Mouse (Mus musculus) cerebellum, adult 9-11 months (tissue): ENCODE measurements at regions not wholly inside any gene's neighbourhood (a gene's known extent, or its start where the extent isn't known, plus 50 kb on each side); places are given as distances from the start of the nearest gene placed in this dataset.

Experiments
- DNase-seq: peaks from one replicate; pipeline ENCODE4 v3.0.0; 2022

DNA sequence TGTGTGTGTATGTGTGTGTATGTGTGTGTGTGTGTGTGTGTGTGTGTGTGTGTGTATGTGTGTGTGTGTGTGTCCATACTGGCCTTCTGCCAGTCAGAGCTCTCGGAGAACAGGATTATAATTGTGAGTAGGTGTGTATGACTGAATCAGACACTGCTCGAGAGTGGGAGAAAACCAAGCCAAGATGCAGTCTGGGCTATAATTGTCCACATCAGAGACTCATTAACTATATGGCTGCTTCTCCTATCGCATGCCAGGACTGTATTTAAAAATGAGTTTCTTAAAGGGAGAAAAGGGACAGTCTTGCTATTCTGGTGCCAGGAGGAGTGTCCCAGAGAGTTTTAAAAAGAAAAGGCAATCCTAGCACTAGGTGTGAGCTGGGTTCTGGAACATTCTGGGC, 58.7 kb upstream of the Adpgk start:
- DNase-seq = no peak

DNA sequence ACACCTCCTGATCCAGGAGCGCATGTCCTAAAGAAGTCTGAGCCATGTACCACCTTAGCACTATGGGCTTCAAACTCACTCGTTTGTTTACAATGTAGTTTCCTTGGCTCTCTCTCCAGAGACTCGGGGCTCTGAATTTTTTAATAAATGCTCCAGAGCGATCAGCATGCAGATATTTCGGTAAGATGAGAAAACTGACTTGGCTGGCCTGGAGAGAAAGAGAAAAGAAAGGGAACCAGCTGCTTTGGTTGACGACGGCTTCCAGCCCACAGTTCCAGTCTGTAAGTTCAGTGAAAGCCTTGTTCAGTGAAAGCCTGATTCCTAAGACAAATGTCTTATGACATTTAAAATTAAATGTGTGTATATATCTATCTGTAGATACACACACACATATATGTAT, 59.4 kb upstream of the Adpgk start:
- DNase-seq = no peak

DNA sequence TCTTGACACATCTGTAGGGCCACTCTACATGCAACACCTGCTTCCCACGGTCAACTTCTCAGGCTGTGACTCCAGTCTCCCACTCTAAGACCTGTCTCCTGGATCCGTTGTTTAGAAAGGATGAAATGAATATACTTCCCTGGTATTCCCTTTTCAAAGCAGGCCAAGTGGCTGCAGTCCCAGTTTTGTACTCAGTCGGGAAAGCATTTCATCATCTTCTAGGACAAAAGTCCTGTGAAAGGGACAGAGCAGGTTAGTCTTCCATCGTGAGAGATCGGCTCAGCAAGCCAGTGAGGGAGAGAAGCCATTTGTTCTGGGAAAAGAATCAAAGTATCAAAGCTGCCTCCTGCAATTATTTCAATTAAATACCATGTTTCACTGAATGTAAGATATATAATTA, 60.2 kb upstream of the Adpgk start:
- DNase-seq = no peak

DNA sequence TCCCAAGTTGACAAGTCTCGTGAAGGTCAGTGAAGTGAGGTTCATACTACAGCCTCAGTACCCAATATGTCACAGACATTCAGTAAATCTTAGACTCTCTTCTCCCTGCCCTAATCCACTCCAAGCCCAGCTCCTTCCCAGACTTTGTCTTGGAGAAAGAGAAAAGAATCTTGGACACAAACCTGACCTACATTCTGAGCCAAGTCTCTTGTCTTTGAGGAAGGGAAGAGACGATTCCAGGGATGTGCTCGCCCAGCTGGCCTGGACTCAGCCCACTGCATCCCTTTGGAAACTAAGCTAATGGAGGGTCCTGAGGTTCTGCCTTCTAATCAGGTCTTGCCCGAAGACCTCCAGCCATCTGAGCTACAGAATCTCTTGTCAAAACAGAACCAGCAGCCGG, 61.2 kb upstream of the Adpgk start:
- peak; percentile 4 for DNase-seq

DNA sequence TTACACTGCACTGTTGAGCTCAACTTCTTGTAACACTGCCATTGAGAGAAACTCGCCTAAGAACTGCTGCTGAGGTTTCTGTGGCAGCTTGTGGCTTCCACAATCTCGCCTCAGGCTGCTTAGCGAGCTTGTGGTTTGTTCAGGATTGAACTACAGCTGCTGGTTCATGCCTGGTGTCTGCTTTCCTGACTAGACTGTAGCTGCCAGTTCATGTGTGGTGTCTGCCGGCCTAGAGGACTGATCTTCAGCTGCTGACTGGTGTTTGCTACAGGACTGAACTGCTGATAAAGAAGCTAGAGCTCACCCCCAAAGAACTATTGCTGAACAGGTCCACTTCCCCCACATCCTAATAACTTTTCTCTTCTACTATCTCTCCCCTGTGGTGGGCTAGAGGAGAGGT, 63.4 kb upstream of the Adpgk start:
- no peak for DNase-seq

DNA sequence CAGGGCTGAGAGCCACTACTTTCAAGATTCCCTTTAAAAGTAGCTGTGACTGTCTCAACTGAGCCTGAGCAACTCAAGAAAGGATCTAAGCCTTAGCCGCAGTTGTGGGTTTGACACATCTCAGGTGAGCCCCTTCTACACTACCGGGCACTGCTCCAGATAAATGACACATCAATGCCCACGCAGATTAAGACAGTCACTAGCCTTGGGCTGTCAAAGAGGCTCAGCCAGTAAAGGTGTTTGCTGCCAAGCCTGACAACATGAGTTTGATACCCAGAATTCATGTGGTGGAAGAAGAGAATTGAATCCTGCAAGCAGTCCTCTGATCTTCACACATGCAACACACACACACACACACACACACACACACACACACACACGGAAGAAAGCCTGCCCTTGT, 65.0 kb upstream of the Adpgk start:
- no peak for DNase-seq

DNA sequence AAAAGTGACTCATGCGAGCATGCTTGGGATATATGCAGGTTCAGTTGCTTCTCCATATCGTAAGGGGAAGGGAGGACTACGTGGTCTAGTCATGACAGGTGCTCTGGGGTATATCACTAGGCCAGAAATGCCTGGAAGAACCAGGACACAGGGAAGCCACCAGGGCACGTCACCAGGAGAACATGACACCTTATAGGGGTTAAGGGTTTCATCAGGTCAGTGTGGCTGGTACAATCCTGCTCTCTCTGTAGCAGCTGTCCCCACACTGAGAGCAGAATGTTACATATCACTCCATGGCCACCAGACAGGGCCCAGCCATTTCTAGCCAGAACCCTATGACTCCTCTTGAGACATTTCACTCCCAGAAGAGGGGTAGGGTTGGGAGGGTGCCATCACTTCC, 72.1 kb upstream of the Adpgk start:
- no peak for DNase-seq

DNA sequence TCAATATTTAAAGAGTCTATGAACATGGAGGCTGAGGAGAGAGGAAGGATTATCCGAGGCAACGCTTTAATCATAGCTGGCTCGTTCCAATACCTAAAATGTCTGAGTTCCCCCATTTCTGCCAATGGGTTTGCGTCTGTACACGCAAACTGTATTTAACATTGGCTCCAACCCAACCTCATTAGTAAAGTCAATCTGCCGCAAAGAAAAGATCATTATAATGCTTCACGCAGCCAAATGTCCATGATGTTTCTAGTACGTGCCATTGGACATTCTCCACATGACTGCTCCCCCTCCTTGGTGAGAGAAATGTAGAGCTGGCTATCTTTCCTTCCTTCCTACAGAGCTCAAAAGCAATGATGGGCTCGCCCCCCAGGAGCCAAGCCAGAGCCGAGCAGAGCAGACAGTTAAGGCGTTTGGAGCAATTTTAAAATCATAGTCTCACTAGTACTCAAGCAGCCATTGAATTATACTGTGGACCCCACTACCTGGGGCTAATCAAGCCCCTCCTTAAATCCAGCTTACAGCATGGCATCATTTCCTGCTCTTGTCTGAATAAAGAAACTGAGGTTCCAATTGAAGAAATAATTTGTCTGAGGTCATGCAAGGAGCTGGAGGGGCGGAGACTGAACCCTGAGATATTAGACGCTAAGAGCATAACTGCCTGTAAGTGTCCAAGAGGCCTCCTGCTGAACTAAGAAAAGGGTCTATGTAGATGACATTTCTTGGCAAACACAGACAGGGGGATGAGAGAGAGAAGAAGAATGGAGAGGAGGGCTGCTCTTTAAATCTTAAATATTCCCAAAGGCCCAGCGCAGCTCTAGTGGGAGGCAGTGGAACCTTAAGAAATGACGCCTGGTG, 88.5 kb upstream of the Adpgk start:
- no peak for DNase-seq

DNA sequence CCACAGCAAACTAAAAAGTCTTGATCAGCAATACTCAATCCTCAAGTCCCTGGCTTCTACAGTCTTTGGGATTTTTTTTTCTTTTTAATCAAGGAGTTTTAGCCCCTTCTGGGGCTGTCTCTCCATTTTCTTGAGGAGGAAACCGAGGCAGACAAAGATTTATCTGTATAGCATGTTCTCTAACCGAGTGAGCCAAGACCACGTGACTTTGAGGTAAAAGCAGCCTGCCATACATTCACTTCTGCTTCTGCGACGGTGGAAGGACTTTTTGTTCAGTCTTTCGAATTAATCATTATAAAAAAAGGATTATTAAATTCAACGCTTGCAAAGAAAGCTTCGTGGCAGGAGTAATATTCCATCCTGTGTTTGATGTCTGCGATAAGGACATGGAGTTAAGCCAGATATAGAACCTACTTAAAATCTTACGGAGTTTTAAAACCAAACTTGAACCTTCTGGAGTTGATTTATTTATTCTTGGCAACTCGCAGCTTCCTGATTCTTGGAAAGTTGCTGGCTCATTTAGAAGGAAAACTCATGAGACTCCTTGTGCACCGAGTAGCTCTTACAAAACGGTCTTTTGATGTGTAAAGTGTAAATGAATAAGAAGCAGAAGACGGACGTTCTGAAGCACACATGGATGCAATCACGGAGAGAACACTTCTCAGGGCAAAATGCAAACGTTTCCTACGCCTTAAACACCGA, 91.7 kb upstream of the Adpgk start:
- DNase-seq = no peak

DNA sequence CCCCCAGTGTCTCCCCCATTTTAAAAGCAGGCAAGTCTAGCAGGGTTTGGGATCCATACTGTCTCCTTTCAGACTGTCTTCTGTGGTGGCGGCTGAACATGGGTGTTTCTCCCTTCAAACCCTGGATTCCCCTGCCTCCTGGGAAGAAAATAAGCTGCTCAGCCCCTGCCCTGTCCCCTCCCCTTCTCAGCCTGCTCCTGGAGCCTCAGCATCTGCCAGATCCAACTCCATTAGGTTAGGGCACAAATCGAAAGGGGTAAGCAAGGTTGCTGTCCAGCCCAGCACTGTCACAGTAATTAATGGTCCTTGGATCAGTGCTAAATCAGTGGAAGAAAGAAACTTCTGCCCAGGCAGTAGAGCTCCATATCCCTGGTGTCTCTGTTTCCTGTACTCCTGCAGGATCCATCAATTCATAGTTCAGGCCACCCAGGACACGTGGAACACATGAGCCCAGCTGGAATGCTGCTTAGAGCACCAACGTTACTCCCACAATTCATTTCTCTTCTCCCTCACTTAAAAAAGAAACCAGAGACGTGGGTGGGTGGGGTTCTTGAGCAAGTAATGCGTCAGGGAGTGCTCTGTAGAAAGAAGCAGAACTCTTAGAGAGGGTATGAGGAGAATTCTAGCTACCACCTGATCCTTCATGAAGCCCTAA, 93.0 kb upstream of the Adpgk start:
- no peak for DNase-seq

DNA sequence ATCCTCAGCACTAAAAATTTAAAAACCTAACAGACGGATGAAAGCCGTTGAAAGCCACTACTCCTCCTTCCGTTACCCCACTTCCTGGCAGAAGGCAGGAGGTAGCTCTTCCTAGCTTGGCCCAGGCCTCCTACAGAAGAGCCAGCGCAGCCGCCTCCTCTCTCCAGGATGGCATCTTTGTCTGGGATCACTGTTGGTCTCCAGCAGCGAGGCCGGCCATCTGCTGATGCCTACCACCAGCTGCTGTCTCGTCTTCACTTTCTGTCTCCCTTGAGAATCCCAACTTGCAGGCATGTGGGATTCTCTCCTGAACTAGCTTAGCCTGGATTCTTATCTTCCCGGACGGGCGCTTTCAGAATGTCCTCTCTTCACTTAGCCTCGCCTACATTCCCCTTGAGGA, 93.9 kb upstream of the Adpgk start:
- DNase-seq = peak; percentile 69

DNA sequence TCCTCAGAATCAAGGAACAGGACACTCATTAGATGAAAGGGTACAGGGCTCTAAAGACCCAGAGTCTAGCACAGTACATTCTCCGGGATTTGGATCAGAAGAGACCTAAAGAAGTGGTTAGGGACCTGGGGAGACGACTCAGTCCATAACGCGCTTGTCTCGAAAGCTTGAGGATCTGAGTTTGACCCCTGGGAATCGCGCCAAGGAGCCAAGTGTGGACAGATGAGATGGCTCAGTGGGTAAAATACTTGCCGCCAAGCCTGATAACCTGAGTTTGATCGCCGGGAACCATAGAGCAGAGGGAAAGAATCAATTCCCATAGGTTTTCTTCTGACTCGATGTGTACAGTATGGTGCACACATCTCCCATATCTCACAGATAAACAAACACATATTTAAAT, 97.4 kb upstream of the Adpgk start:
- DNase-seq = no peak

DNA sequence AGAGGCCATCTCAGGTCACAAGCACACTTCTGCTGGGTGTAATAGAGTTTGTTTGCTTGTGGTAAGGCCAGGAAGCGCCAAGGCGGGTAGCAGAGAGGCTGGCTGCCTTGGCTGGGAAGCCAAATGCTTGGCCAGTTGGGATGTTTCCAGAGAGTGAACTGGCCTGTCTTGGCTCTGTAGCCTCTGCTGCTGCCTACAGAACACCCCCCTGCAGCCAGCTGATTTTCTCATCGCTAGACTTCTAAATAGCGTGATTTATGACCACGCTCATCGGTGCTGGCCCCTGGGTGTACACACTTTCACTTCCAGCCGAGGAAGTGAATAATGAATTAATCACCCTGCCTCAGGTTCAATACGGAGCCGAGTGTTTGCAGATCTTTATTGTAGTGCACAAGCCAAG, 102.2 kb upstream of the Adpgk start:
- DNase-seq = peak; percentile 71

DNA sequence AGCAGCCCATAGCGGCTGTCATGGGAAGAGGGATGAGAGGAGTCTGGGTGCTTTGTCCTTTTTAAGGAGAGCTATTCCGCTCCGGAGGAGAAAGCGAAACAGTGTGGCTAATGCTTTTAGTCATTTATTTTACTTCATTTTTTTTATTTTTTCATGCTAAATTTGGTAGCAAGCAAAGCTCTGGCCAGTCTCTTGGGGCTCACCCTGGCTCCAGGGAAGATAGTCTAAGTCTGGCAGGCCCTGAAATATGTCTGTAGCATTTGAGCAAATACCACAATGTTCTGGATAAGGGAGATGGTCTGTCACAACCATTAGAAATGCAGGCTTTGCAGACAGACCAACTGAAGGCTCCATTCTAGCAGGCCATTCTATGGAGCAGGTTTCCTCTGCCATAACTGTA, 102.9 kb upstream of the Adpgk start:
- no peak for DNase-seq

DNA sequence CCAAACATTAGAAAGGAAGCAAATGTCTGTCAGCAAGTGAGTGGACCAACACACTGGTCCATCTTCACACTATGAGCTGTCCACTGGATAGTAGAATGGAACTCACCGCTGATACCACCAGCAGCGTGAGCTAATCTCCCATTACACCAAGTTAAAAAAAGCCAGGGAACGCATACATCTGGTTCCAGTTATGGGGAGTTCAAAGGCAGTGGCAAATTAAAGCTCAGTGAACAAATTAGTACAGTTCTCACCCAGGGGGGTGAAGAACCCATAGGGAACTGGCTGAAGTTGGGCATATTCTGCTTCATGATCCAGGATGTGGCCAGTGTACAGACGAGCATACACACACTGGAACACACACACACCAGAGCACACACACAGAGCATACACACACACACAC, 105.0 kb upstream of the Adpgk start:
- no peak for DNase-seq

DNA sequence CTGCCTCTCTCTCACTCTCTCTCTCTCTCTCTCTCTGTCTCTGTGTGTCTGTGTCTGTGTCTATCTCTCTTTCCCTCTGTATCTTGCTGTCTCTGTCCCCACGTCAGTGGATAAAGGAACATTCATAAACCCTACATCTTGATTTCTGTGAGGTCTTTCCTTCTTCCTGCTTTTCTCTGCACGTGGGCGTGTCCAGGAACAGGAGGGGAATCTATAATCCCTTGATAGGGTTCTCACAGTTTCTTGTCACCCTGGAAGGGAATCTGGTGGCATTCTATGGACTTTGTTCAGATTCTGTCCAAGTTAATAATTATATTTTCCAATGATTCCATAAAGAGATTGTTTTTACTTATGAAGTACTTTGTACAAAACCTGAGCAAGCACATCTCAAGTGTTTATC, 107.3 kb upstream of the Adpgk start:
- DNase-seq = no peak

DNA sequence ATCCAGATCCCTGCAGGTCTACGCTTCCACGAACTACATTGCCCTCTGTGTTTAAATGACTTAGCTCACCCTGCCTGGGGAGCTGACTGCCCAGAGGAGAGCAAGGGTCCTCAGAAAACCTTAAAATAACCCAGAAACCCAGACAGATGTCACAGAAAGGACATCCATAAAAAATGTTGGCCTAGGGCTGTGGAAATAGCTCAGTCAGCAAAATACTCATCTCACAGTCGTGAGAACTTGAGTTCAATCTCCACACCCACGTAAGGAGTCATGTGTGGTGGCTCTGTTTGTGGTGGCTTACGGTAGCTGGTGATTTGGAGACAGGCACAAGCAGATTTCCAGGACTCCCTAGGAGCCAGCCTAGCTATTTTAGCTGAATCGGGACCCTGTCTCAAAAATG, 108.5 kb upstream of the Adpgk start:
- DNase-seq = no peak

DNA sequence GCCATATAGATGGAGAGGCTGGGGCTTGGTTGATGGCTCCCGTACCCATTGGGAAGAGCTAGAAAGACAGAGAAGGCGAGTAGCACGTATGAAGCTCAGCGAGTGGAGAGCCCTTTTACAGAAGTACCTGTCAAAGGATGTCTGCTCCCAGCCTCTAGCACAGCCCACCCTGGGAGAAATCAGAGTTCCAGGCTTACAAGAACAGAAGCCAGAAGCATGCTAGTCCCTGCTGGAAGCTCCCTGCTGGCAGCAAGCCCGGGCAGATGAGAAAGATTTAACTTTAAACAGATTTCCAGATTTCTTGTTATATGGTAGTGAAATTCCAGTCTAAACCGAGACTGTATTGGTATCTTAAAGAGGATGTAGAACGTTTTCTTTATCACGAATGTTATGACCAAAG, 108.9 kb upstream of the Adpgk start:
- DNase-seq = no peak

DNA sequence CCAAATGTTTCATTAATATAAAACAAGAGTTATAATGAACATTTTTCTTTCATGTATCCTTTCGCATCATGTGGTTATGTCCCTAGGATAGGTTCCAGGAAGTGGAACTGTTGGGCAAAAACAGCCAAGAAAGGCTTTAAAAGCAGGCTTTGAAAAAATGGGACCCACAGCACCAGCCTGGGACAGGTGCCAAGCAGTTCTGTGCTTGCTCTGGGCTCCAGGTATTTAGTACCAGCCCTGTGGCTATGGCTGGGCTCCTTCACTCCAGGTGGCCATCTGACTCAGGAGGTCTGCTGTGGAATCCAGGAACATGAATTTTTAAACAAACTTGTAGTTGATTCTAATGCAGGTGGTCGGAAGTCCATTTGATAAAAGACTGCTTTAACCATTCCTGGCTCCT, 119.8 kb upstream of the Adpgk start:
- DNase-seq = peak; percentile 27

DNA sequence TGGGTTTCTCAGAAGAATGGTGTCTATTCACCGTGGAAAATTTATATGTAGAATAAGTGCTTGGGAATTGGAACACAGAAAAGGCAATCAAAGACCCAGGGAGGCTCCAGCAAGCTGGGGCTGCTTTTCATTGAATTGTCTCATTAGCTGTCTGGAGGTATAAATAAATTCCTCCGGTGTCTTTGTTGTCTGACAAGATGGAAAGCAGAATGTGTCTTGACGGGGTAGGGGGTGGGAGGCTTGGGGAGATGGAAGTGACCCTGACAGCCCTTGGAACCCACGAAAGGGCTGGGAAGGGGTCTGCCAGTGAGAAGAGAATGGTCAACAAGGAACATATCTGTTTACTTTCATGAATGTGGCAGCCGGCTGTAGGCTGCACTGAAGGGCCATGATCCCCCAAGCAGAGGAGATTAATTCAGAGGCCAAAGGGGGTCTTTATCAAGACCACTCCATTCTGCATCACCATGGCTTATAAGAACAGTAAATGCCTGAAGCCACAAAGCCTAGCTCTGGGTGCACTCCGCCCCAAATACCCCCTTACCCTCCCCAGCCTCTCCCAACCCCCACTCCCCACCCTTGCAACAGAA, 127.2 kb upstream of the Neo1 start:
- no peak for DNase-seq

DNA sequence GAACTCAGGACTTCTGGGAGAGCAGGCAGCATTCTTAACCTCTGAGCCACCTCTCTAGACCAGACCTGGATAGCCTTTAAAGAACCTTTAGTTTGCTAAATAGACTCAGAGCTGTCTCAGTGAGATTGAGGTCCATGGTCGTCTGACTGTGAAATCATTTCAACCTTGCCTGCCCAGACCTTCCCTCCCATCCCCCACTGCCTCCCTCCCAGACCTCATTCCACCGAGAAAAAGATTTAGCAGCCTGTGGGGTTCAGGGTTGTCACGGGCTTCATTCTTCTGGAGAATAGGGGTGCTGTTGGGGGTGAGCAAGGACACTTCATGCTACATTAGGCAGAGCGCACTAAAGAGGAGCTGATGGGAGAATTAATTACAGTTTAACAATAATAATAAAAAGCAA, 126.7 kb upstream of the Neo1 start:
- no peak for DNase-seq

DNA sequence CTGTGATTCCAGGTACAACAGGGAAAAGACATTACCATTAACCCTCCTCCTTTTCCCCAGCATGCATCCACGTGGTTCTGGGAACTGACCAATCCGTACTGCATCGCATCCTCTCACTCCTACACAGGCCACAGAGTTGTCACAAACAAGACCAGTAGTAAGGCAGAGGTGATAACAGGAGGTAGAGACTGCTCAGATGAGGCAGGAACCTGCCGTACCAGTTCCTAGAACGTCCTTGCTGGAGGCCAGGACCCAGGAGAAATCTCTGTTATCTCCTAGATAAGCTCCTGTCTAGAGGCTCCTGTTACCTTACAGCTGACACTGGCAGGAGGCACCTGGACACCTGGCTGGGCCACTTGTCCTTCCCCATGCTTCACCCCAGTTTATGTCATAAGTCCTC, 121.4 kb upstream of the Neo1 start:
- DNase-seq = no peak

DNA sequence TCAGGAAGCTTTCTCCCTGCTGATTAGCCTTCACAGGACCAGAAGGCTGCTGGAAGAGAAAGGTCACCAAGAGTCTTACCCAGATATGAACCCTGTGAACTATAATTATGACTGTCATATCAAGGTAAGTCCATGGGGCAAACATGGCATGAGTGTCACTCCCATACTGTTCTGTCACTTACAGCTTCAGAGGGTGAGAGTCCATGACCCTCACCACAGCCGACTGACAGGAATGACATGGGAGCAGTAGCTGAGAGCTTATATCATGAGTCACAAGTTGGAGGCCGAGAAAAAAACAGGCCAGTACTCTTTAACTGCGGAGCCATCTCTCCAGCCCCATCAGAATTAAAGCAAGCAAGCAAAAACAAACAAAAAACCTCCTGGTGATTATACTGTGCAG, 117.7 kb upstream of the Neo1 start:
- DNase-seq = no peak

DNA sequence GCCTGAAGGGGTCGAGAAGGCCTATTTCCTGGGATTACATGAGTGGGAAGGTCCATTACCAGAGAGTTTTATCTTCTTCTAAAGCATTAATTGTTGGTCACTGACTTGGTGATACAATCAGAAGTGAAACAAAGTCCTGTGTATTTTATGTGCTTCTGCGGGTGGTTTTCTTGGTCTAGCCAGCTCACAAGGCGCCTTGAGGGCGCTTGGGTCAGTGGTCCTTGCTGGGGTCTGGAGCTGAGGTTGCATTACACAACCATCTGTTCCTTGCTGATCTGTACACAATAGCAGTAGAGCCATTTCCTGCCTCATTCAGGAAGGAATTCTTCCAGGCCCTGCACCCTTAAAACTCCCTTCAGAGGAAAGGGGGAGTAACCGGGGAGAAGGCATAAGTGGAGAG, 116.9 kb upstream of the Neo1 start:
- no peak for DNase-seq
